Mouse (Mus musculus) intestine, postnatal 0 days (tissue): Measurements from ENCODE around the gene Slc44a5. TPM values are rescaled to one million over a fixed set of nuclear protein-coding genes. Genes with fewer than 3 reads are reported as not detected.
"Not testable (repeated sequence)": the region's sequence is repeated elsewhere in the genome, so short reads cannot be mapped to it uniquely, and the experiment has no call there.

ENCODE experiments used
- ATAC-seq: fragments of 200-750 bp; cut with Nextera tagmentation; 2 replicates; pipeline ENCODE4 v1.8.0; 2017; ENCODE audit warnings: mild to moderate bottlenecking, moderate TSS enrichment, moderate library complexity
- H3K27ac ChIP-seq: fragments of 300-500 bp; sonication (generic); 2 replicates; pipeline ENCODE4 v1.5.1; 2014; ENCODE audit warnings: mild to moderate bottlenecking, low read depth, low read length, moderate library complexity
- H3K27me3 ChIP-seq: fragments of 300-500 bp; sonication (generic); replicated peaks from 2 replicates; pipeline ENCODE4 v1.6.1; 2014; ENCODE audit warnings: low read length, mixed read lengths; ENCODE audit not compliant: control insufficient read depth, insufficient read depth
- H3K36me3 ChIP-seq: fragments of 300-500 bp; sonication (generic); 2 replicates; pipeline ENCODE4 v1.6.1; 2014; ENCODE audit warnings: mild to moderate bottlenecking, moderate library complexity; ENCODE audit not compliant: control insufficient read depth, insufficient read depth
- H3K4me1 ChIP-seq: fragments of 300-500 bp; sonication (generic); replicated peaks from 2 replicates; pipeline ENCODE4 v1.6.1; 2014; ENCODE audit warnings: antibody characterized with exemption, low read length, mixed read lengths; ENCODE audit not compliant: control insufficient read depth, insufficient read depth
- H3K4me2 ChIP-seq: fragments of 300-500 bp; sonication (generic); replicated peaks from 2 replicates; pipeline ENCODE4 v1.6.1; 2014; ENCODE audit warnings: low read depth, mild to moderate bottlenecking, moderate library complexity
- H3K4me3 ChIP-seq: fragments of 300-500 bp; sonication (generic); 2 replicates; pipeline ENCODE4 v1.5.1; 2014; ENCODE audit warnings: low read depth, low read length
- H3K9ac ChIP-seq: fragments of 300-500 bp; sonication (generic); 2 replicates; pipeline ENCODE4 v1.6.1; 2014; ENCODE audit warnings: mild to moderate bottlenecking, low read depth, low read length
- H3K9me3 ChIP-seq: fragments of 300-500 bp; sonication (generic); 2 replicates; pipeline ENCODE4 v1.6.1; 2016; ENCODE audit warnings: mixed run types; ENCODE audit not compliant: control insufficient read depth
- CTCF ChIP-seq: sonication (generic); IDR thresholded peaks from 2 replicates; pipeline ENCODE4 v1.5.1; 2016; ENCODE audit warnings: low read depth, mild to moderate bottlenecking, control low read depth, antibody characterized with exemption, moderate library complexity
- WGBS: fragments of 180-500 bp; shearing (Covaris S2); extraction: QIAGEN DNeasy Blood & Tissue Kit; methylation state at CpG from one replicate; pipeline ENCODE4 v1.1.7; 2014; 5-methylcytosine and 5-hydroxymethylcytosine counted together
- polyA plus RNA-seq: library from polyadenylated mRNA; unstranded; fragments of >200 nt; fragmentation: Nextera tagmentation; extraction: Ambion mirVana; gene quantifications from 2 replicates; pipeline ENCODE4 v1.2.1, GENCODE M21; 2015

Slc44a5 gene
- polyA plus RNA-seq, 1 experiment from 2014 or later, result 0.43 TPM

DNA sequence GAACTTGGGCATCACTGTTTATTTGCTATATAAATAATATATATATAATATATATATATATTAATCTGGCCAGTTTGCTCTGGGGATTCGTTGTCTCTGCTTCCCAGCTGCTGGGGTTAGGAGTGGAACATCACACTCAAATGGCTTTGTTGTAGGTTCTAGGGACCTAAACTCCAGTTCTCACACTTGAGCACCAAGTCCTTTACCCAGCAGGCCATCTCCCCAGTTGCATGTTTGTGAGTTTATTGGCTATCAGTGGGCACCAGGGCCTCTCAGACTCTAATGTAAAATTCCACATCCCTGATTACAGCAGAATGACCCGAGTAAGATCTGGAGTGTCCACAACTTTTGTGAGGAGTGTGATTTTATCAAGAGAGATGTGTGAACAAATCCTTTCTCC is 161.5 kb downstream of the Slc44a5 start:
- Histone ChIP-seq H3K27me3 (no peaks in the 10 kb centered on the region), H3K4me3 (no peak overlapping the region), H3K9ac (no peak overlapping the region), H3K36me3 (no peaks in the 10 kb centered on the region), H3K9me3 (no peaks in the 10 kb centered on the region), H3K4me1 (no peaks in the 10 kb centered on the region), H3K27ac (no peak overlapping the region), H3K4me2 (no peak overlapping the region)
- ATAC-seq, result no peak
- no peak for TF ChIP-seq CTCF
- WGBS, result 55% methylated on average over 2 of the region's 2 CpGs

DNA sequence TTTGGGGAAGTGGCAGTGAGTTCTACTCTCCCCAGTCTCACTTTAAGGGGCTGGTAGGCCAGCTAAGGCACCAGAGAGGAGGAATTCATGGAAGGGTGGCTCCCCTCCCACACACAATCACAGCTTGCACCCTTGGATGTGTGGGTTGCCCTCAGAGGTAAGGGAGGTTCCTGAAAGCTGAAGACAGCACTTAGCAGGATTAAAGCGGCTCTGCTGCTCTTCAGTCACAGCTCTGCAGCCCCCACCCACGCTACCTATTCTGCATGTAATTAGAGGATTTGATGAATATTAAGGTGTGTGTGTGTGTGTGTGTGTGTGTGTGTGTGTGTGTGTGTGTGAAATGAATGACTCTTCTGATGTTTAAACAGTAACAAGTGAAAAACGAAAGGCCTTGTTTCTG is 163.3 kb downstream of the Slc44a5 start:
- Histone ChIP-seq H3K27ac (no peak overlapping the region), H3K4me1 (no peaks in the 10 kb centered on the region), H3K4me2 (no peak overlapping the region), H3K9me3 (no peaks in the 10 kb centered on the region), H3K9ac (no peak overlapping the region), H3K4me3 (no peak overlapping the region), H3K36me3 (no peaks in the 10 kb centered on the region), H3K27me3 (no peaks in the 10 kb centered on the region)
- WGBS, result 82% methylated on average over 3 of the region's 3 CpGs
- ATAC-seq, result no peak
- no peak for TF ChIP-seq CTCF

- no peaks in the 10 kb centered on the region for H3K36me3 ChIP-seq
- no peak overlapping the region for H3K9ac ChIP-seq
- H3K4me3 ChIP-seq, result no peak overlapping the region
- H3K9me3 ChIP-seq, result no peaks in the 10 kb centered on the region
- H3K27me3 ChIP-seq, result no peaks in the 10 kb centered on the region
- WGBS, result 70% methylated on average over 4 of the region's 4 CpGs
- H3K4me1 ChIP-seq, result no peaks in the 10 kb centered on the region
- H3K27ac ChIP-seq, result no peak overlapping the region
- no peak for TF ChIP-seq CTCF
- no peak for ATAC-seq
- no peak overlapping the region for H3K4me2 ChIP-seq
Measured at GRCm38 (mm10) chr3:154141346-154141745, 168.1 kb downstream of the Slc44a5 start.

DNA sequence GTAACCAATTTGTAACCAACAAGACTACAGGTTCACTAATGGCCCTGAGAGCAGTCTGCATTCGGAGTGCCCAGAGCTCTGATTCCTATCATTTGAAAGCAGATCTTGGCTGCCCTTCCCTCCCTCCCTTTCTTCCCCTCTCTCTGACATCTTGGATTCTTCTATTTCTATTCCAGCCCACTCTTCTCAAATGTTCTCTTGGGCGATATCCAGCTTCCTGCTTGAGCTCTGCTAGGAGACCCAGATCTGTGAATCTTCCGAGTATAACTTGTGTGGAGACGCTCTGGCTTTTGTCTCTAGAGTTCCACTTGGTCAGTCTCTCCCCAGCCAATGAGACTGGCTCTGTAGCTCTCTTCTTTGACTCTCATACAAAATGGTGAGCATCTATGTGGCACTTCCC is 169.4 kb downstream of the Slc44a5 start:
- 66% methylated on average over 4 of the region's 4 CpGs for whole genome bisulfite sequencing
- no peak overlapping the region for H3K4me3 ChIP-seq
- H3K4me1 ChIP-seq, result no peaks in the 10 kb centered on the region
- no peak for TF ChIP-seq CTCF
- no peaks in the 10 kb centered on the region for H3K36me3 ChIP-seq
- H3K9me3 ChIP-seq, result no peaks in the 10 kb centered on the region
- no peak overlapping the region for H3K4me2 ChIP-seq
- no peaks in the 10 kb centered on the region for H3K27me3 ChIP-seq
- H3K27ac ChIP-seq, result no peak overlapping the region
- H3K9ac ChIP-seq, result no peak overlapping the region
- no peak for ATAC-seq

- no peak overlapping the region for H3K27ac ChIP-seq
- H3K36me3 ChIP-seq, result no peaks in the 10 kb centered on the region
- H3K4me3 ChIP-seq, result no peak overlapping the region
- no peaks in the 10 kb centered on the region for H3K9me3 ChIP-seq
- no peak for ATAC-seq
- H3K27me3 ChIP-seq, result no peaks in the 10 kb centered on the region
- no peak for TF ChIP-seq CTCF
- no peaks in the 10 kb centered on the region for H3K4me1 ChIP-seq
- H3K4me2 ChIP-seq, result no peak overlapping the region
- 84% methylated on average over 4 of the region's 4 CpGs for WGBS
- H3K9ac ChIP-seq, result no peak overlapping the region
Measured at GRCm38 (mm10) chr3:154145750-154146149, 172.5 kb downstream of the Slc44a5 start.

DNA sequence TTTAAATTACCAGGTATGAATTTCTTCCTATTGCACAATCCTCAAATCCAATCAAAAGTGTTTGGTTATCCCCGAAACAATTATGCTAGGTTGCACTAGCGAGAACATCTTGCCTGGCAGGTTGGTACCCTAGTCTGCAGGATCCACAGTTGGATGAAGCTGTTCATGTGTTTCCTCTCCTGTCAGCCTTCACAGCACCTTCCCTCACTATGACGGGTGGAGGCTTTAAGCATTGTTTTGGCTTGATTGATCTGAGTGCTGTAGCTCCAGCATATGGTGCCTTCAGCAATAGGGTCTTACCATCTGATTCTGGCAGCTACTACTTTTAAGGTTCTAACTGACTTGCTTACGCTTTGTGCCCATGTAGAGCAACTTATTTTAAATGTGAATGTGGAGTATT is 176.5 kb downstream of the Slc44a5 start:
- H3K4me2 ChIP-seq, result no peak overlapping the region
- no peak overlapping the region for H3K27ac ChIP-seq
- no peaks in the 10 kb centered on the region for H3K9me3 ChIP-seq
- ATAC-seq, result no peak
- H3K9ac ChIP-seq, result no peak overlapping the region
- no peak for TF ChIP-seq CTCF
- no peaks in the 10 kb centered on the region for H3K36me3 ChIP-seq
- H3K4me1 ChIP-seq, result no peaks in the 10 kb centered on the region
- WGBS, result 77% methylated on average over 4 of the region's 4 CpGs
- no peak overlapping the region for H3K4me3 ChIP-seq
- no peaks in the 10 kb centered on the region for H3K27me3 ChIP-seq

DNA sequence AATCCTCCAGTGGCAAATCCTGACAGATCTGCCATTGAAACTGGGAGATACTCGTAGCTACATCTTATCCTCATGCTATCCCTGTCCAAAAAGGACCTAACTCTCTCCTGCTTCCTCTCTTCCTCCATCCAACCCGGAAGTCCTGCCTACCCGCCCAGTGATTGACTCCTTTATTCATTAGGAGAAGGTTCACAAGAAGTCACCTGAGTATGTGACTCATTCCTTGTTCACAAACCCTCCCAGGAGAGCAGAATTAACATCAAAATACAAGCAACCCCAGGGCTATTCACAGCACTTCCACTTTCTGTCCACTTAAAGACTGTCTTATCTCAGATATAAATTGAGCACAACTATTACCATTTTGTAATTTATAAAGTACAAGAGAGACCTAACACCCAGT is 180.3 kb downstream of the Slc44a5 start:
- H3K4me1 ChIP-seq, H3K36me3 ChIP-seq, H3K4me3 ChIP-seq, H3K27me3 ChIP-seq, H3K9ac ChIP-seq, H3K4me2 ChIP-seq, ATAC-seq, H3K27ac ChIP-seq, H3K9me3 ChIP-seq: not testable (repeated sequence)
- WGBS, result 77% methylated on average over 3 of the region's 3 CpGs
